Mouse (Mus musculus): Measurements from ENCODE around the gene Nr1d1. TPM values are rescaled to one million over a fixed set of nuclear protein-coding genes. Genes with fewer than 3 reads are reported as not detected.

Gene Nr1d1
- total and polyA plus RNA-seq, 3 experiments = 2.0 to 5.6 TPM; not detected in 1

DNA sequence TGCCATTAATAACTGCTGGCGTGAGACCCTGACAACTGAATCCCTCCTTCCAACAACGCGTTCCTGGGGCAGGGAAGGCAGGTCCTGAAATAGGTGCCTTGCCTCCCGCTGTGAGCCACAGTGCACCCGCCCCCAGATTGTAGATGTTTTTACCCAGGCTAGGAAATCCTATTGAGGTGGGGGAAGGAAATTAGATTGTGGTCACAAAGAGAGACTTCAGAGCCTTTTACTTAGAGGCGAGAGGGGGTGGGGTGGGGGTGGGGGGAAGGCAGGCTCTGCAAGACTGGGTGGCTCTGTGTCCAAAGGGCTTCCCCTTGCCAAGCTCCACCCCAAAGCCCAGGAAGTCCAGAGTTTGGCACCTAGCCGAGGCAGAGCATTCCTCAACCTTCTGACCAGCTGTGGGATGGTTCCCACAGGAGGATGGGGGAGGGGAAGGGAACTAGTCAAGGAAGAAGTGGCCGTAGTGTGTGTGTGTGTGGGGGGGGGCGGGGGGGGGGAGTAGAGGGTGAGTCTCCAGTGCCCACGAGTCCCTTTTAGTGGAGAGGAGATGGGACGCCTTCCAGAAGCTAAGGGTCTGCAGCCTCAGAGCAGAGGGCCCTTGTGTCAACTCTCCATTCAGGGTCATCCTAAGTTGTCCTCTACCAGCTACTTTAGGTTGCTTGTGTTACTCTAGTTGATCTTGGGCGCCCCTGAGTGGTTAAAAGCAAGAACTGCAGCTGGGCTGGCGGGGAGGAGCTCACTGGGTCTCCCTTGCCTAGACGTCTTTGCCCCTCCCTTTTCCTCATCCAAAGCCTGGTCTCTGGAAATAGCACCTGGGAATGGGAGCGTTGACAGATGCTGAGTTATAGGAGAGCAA, 11.5 kb upstream of the Nr1d1 start (continued):
- no peak for TF ChIP-seq NELFE (IDR thresholded peaks at IDR 0.05; ENCODE audit: low read depth, low read length)
- TF ChIP-seq GATA1 (IDR thresholded peaks at IDR 0.05; ENCODE audit: low read depth, low read length) = no peak
- TF ChIP-seq EP300 (IDR thresholded peaks at IDR 0.05; ENCODE audit: low read depth in 1 of 2, low read length in 2 of 2) = no peak
- TF ChIP-seq GABPA (IDR thresholded peaks at IDR 0.05; ENCODE audit: low read depth, low read length) = no peak

DNA sequence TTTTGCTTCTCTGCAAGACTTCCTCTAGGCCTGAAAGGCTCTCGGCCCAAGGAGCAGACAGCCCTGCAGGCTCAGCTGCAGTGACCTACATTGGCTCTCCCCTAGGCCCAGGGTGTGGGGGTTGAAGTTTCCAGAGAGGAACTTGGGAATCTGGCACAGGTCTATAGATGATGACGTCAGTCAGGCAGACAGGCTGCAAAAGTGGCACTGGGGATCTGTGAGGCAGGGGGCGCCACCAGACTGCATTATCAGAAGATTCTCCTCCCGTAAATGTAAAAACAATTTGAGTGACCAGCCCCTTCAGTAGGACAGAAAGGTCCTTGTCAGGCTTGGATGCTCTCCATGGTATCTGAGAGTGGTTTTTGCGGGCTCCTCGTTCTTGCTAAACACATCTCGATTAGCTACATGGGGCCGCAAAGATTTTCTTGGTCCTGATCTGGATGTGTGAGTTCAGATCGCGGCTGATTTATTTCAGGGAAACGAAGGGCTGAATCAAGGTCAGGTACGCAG, 10.7 kb upstream of the Nr1d1 start:
- Histone ChIP-seq H3K27ac (ENCODE audit: control insufficient read depth, low read depth, low read length) (no peak overlapping the region), H3K27me3 (ENCODE audit: control insufficient read depth in 1 of 2, insufficient read depth in 2 of 2, low read length in 2 of 2) (no peaks in the 10 kb centered on the region), H3K4me3 (ENCODE audit: control insufficient read depth in 1 of 2, insufficient read depth in 1 of 2, low read depth in 2 of 2, low read length in 2 of 2) (peak overlapping the region; percentile 10 to 42)

DNA sequence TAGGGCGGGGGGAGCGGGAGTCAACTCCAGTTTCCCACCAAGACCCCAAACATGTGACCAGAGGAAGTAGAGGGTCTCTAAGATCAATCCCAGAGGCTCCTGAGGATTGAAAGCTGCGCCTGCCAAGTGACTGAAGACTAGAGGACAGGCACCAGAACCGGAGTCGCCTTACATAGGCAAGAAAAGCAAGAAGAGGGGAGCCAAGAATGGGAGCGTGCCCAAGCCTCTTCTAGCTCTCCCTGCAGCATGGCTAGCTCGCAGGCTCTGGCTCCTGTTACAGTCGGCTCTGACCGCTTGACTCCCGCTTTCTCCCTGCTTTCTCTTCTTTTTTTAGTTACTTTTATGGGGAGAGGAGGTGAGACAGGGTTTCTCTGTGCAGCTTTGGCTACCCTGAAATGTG, 10.1 kb upstream of the Nr1d1 start:
- H3K4me1 ChIP-seq (ENCODE audit: control insufficient read depth in 1 of 2, insufficient read depth in 2 of 2, low read length in 2 of 2) = peaks cover 6 to 41% of the 10 kb centered on the region in 2 experiments
- H3K9me3 ChIP-seq (replicated peaks; ENCODE audit: insufficient read depth, low read length) = no peaks in the 10 kb centered on the region
- peaks cover 5% of the 10 kb centered on the region; the same call in 1 of the 2 replicates for H3K79me2 ChIP-seq (ENCODE audit: control insufficient read depth, insufficient read depth, low read length, poor library complexity)
- DNase-seq (ENCODE audit: low read depth, low spot score) = no peak
- no peaks in the 10 kb centered on the region for H3K27me3 ChIP-seq (ENCODE audit: control insufficient read depth in 1 of 2, insufficient read depth in 2 of 2, low read length in 2 of 2)
- H3K36me3 ChIP-seq (ENCODE audit: control insufficient read depth in 1 of 2, insufficient read depth in 2 of 2, low read length in 2 of 2) = peaks cover 0 to 31% of the 10 kb centered on the region in 2 experiments; a peak in 2 of 4 replicates
- no peak overlapping the region for H3K9ac ChIP-seq (ENCODE audit: control insufficient read depth, low read depth, low read length, poor library complexity, severe bottlenecking)
- no peak overlapping the region for H3K27ac ChIP-seq (ENCODE audit: control insufficient read depth, low read depth, low read length)
- no peak overlapping the region for H3K4me3 ChIP-seq (ENCODE audit: control insufficient read depth in 1 of 2, insufficient read depth in 1 of 2, low read depth in 2 of 2, low read length in 2 of 2)
- TF ChIP-seq TCF12 (IDR thresholded peaks at IDR 0.05; ENCODE audit: low read depth, low read length) (no peak), SMC3 (IDR thresholded peaks at IDR 0.05; ENCODE audit: low read depth, low read length) (no peak), RCOR1 (IDR thresholded peaks at IDR 0.05; ENCODE audit: low read depth, low read length) (no peak), MYC (IDR thresholded peaks at IDR 0.05; ENCODE audit: low read depth, low read length) (no peak), TBP (IDR thresholded peaks at IDR 0.05; ENCODE audit: low read depth, low read length) (no peak), HCFC1 (IDR thresholded peaks at IDR 0.05; ENCODE audit: low read depth, low read length) (no peak), ZKSCAN1 (IDR thresholded peaks at IDR 0.05; ENCODE audit: low read depth, low read length) (no peak), KAT2A (conservative IDR thresholded peaks at IDR 0.05; ENCODE audit: low read depth, low read length) (no peak), USF2 (IDR thresholded peaks at IDR 0.05; ENCODE audit: borderline replicate concordance in 1 of 2, insufficient read depth in 1 of 2, low read depth in 1 of 2, low read length in 2 of 2) (no peak), EP300 (IDR thresholded peaks at IDR 0.05; ENCODE audit: low read depth in 1 of 2, low read length in 2 of 2) (no peak), GABPA (IDR thresholded peaks at IDR 0.05; ENCODE audit: low read depth, low read length) (no peak), MXI1 (IDR thresholded peaks at IDR 0.05; ENCODE audit: low read depth, low read length) (no peak), ETS1 (IDR thresholded peaks at IDR 0.05; ENCODE audit: low read depth, low read length) (no peak), ZC3H11A (IDR thresholded peaks at IDR 0.05; ENCODE audit: low read depth, low read length) (no peak), E2F4 (IDR thresholded peaks at IDR 0.05; ENCODE audit: borderline replicate concordance, low read depth, low read length) (no peak), SIN3A (IDR thresholded peaks at IDR 0.05; ENCODE audit: low read length) (no peak), POLR2AphosphoS2 (IDR thresholded peaks at IDR 0.05; ENCODE audit: low read length) (no peak)

More for the DNA sequence above, 10.7 kb upstream of the Nr1d1 start:
- peaks cover 5% of the 10 kb centered on the region; the same call in 1 of the 2 replicates for H3K79me2 ChIP-seq (ENCODE audit: control insufficient read depth, insufficient read depth, low read length, poor library complexity)
- H3K4me1 ChIP-seq (ENCODE audit: control insufficient read depth in 1 of 2, insufficient read depth in 2 of 2, low read length in 2 of 2) = peaks cover 10 to 47% of the 10 kb centered on the region in 2 experiments
- H3K9ac ChIP-seq (ENCODE audit: control insufficient read depth, low read depth, low read length, poor library complexity, severe bottlenecking) = peak overlapping the region; percentile 45
- TF ChIP-seq SIN3A (IDR thresholded peaks at IDR 0.05; ENCODE audit: low read length) (peak; percentile 88), ZKSCAN1 (IDR thresholded peaks at IDR 0.05; ENCODE audit: low read depth, low read length) (no peak), ZMIZ1 (IDR thresholded peaks at IDR 0.05; ENCODE audit: low read depth, low read length) (no peak), MAX (IDR thresholded peaks at IDR 0.05; ENCODE audit: low read length) (0 out of 2 replicates have a peak, but pooled peaks have one; percentile 27), MXI1 (IDR thresholded peaks at IDR 0.05; ENCODE audit: low read depth, low read length) (peak; percentile 67), E2F4 (IDR thresholded peaks at IDR 0.05; ENCODE audit: borderline replicate concordance, low read depth, low read length) (no peak), TCF12 (IDR thresholded peaks at IDR 0.05; ENCODE audit: low read depth, low read length) (0 out of 2 replicates have a peak, but pooled peaks have one; percentile 20), CTCF (IDR thresholded peaks at IDR 0.05 in 2 of 3, conservative IDR thresholded peaks at IDR 0.05 in 1 of 3; ENCODE audit: control insufficient read depth in 1 of 3, insufficient read depth in 1 of 3, low read depth in 2 of 3, low read length in 3 of 3, poor library complexity in 1 of 3, severe bottlenecking in 1 of 3) (peak; percentile 20 to 66 (median 61); a peak in 5 of 6 replicates), MYC (IDR thresholded peaks at IDR 0.05; ENCODE audit: low read depth, low read length) (0 out of 2 replicates have a peak, but pooled peaks have one; percentile 31), BHLHE40 (IDR thresholded peaks at IDR 0.05; ENCODE audit: borderline replicate concordance, low read depth, low read length) (0 out of 2 replicates have a peak, but pooled peaks have one; percentile 12), RCOR1 (IDR thresholded peaks at IDR 0.05; ENCODE audit: low read depth, low read length) (peak; percentile 73; the same call in 1 of the 2 replicates), GATA1 (IDR thresholded peaks at IDR 0.05; ENCODE audit: low read depth, low read length) (no peak), MAZ (IDR thresholded peaks at IDR 0.05; ENCODE audit: low read depth, low read length) (peak; percentile 26; the same call in 1 of the 2 replicates), RAD21 (IDR thresholded peaks at IDR 0.05; ENCODE audit: low read depth, low read length) (peak; percentile 19), ZC3H11A (IDR thresholded peaks at IDR 0.05; ENCODE audit: low read depth, low read length) (0 out of 2 replicates have a peak, but pooled peaks have one; percentile 12), SMC3 (IDR thresholded peaks at IDR 0.05; ENCODE audit: low read depth, low read length) (peak; percentile 9), HCFC1 (IDR thresholded peaks at IDR 0.05; ENCODE audit: low read depth, low read length) (peak; percentile 52), JUND (IDR thresholded peaks at IDR 0.05; ENCODE audit: low read depth, low read length) (no peak), ETS1 (IDR thresholded peaks at IDR 0.05; ENCODE audit: low read depth, low read length) (peak; percentile 53)
- DNase-seq (ENCODE audit: low read depth, low spot score) = peak; percentile 62
- H3K36me3 ChIP-seq (ENCODE audit: control insufficient read depth in 1 of 2, insufficient read depth in 2 of 2, low read length in 2 of 2) = peaks cover 0 to 37% of the 10 kb centered on the region in 2 experiments; a peak in 2 of 4 replicates
- no peaks in the 10 kb centered on the region for H3K9me3 ChIP-seq (replicated peaks; ENCODE audit: insufficient read depth, low read length)

All from MEL (cell line).